Mouse (Mus musculus) ovary, postnatal 36 days (tissue): ENCODE measurements around the gene Ahdc1.

Experiments used
- DNase-seq: peaks from one replicate; pipeline ENCODE4 v3.0.0; 2022; ENCODE audit warnings: low spot score, mixed read lengths

Gene Ahdc1

DNA sequence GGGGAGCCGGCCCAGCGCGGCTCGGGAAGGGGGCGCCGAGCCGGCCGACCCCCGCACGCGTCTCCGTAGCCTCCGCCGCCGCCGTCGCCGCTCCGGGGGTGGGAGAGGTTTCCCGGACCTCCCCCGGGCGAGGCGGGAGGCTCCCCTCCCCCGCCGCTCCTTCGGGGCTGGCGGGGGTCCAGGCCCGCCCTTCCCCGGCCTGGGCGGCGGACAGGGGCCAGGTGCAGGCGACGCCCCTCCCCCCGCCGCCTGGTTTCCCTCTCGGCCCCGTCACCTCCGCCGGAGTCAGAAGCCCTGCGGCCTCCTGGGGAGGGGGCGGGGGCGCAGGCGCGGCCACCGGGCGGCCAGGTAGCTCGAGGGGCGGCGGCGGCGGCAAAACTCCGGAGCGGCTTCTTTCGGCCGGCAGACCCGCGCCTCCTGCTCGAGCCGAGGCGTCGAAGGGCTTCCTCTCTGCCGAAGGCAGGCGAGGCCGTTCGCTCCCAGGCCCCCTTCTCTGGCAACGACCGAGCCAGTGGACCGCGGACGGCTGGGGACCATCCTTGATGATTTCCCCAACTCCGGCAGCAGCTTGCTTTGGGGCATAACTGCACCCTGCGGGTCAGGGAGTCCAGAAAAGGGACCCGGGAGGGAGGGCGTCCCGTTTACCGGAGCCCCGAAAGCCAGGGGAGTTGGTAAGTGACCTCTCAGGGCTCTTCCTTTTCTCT, 28.2 kb downstream of the Ahdc1 start:
- peak; percentile 63 for DNase-seq

DNA sequence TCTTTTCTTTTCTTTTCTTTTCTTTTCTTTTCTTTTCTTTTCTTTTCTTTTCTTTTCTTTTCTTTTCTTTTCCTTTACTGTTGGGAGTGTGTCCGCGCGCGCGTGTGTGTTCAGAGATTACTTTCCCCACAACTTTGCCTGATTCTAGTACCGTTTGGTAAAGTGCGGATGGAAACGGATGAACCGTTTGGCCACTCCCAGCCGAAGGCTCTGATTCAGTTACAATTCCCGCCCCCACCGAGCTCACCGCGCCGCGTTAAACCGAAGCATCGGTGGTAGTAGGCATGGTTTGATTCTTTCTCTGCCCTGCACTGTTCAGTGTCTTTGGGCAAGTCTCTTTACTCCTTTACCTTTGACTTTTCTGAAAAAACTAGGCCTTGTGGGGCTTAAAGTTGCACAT, 28.8 kb downstream of the Ahdc1 start:
- no peak for DNase-seq

DNA sequence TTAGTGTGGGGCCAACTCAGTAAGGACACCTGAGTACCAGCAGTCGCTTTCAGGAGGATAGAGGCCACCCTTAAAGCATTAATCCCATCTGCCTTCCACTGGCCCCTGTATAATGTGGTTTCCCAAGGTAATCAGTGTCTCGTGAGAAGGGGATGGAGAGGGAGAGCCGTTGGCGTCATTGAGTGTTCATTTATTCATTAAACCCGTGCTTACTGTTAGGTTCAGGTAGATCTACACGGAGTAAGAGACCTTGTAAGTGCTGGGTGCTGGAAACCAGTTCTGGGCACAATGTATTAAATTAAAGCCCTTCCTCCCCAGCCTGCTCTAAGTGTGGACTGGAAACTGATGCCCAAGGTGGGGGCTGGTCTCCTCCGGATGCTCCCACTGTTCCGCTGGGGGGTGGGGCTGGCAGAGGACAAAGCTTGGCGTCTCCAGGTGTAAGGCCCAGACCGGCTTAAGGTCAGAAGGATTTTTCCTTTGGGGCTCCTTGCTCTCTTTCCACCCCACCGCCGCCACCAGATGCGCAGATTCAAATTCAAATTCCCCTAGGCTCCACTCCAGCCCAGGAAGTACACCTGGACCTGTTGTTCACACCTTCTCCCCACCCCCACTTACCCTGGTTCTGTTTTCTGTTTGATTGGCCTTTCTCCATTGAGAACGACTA, 29.3 kb downstream of the Ahdc1 start:
- peak; percentile 11 for DNase-seq

DNA sequence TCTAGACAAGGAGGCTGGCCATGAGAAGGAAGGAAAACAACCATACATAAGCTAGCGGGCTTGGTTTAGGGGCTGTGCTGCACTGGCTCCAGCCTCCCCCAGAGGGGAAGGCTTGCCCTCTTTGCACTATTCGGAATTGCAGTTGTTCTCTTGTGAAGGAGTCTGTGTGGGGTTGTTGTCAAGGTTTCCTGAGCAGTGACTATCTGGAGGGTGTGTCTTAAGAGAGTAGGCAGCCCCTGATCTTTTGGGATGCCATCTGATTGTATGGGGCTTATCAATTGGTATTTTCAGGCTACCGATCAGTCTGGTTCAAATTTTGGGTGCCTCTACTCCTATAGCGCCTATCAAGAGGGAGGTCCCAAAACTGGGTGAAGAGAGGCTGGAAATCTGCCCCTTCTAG, 31.2 kb downstream of the Ahdc1 start:
- no peak for DNase-seq

DNA sequence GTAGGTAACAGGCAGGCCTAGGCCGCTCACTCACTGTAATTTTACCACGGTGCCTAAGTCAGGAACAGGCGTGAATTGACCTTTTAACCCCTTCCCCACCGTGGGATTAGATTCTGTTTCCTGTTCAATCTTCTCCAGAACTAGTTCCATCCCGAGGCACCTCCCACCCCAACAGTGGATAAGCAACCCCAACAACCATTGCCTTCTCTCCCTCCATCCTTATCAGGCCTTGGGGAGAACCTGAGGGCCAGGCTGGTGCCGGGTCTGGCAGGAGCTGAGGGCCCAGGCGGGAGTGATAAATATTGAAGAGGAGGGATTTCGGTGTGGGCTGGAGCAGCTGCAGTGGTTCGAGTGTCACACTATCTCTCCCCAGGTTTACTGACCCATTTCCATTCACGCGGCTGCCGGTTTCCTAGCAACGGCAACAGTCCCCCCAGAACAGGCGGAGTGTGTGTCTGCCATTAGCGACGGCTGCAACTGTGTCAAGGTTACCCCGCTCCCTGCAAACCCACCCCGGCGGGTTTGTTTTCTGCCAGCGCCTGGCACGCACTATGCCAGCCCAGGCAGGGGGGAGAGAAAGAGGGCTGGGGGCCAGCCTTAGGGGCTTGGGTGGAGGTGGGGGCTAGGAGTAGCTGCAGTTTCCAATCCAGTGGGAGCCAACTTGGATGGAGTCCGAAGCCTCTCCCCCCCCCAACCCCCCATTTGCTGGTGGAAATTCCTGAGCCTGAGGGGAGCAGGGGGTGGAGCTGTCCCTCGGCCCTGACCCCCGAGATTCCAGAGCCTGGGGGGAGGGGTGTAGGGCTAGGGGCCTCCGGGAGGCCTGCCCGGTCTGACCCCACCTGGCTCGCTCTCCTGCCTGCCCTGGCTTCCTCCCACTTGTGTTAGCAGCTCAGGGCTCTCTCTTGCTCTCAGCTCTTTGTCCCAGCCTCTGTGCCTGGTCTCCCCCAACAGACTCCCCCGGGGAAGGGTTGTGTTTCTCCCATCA, 31.9 kb downstream of the Ahdc1 start:
- DNase-seq: peak; percentile 77

DNA sequence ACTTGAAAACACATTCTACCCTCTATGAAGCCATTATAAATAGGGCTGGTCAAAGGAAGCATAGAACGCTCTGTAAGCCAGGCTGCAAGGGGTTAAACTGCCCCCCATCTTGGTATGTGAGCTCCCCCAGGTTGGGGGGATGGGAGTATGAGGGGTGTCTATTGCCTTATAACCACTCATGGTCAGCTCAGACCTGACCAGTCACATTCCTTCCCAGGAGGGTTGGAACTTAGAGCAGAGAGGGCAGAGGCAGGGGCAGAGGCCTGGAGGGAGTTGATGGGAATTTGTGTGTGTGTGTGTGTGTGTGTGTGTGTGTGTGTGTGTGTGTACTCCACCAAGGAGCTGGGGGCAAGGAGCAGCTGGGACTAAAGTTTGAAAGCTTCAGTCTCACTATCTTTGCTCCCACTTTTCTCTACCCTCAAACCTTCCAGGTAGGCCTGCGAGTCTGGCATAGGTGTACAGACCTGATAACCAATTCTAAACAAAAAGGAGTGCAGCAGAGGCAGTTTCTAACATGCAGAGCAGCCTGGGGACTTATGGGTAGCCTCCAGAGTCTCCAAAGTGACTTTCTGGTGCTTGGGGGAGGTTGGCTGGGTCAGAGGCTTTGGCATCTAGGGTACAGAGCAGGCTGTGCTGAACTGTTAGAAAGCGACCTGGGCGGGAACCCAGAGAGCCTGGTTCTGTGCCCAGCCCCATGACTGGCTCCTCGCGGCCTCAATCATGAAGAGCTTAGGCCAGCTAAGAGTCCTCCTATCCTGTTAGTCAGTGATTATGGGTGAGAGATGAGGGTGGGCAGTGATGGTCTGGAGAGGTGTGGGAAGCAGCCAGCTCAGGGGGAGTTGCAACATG, 33.0 kb downstream of the Ahdc1 start:
- DNase-seq: no peak

DNA sequence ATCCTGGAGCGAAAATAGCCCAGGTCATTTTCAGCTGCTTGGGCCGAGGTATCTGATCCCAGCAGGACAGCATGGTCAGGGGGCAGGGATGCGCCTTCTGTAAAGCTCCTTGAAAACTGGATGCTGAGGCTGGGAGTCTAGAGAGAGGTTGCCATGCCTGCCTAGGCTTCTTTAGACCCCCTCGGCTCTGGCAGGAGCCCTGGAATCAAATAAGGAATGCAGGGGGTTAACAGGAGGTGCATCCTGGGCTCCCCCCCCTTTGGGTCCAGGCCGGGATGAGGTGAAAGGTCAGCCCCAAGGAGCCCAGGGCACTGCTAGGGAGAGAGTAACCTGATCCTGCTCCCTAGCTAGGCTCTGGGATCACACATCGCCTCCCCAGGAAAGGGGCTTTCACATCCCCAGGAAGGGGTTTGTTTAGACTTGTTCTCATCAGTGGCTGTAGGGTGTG, 33.6 kb downstream of the Ahdc1 start:
- DNase-seq: no peak

DNA sequence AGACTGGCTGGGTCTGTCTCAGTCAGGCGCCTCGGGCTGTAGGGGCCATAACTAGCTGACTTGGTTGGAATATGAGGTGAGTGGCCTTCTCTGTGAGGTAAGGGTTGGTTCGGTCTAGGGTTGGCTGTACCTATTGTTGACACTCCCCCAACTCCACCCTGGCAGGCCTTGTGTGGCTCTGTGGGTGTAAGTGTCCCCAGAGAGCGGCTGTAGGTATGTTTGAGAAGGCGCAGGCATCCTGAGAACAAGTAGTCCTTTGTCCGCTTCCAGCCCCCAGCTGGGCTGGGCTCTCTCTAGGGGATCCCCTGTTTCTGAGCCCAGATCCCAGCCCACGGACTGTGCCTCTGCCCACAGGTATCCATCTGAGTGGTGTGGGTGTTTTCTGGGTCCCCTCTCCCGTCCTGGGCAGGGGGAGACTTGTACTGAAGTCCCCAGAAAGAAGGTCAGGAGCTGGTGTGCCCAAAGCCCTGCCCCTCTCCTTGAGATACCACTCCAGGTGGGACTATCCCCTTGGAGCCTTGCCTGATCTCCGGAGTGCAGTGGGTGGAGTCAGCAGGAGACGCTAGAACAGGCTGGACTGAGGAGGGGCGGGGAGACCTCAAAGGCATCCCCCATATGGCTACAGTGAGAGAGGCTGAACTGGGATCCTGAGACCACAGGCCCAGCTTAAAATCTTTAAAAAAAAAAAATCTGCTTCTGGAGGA, 34.9 kb downstream of the Ahdc1 start:
- DNase-seq: no peak

DNA sequence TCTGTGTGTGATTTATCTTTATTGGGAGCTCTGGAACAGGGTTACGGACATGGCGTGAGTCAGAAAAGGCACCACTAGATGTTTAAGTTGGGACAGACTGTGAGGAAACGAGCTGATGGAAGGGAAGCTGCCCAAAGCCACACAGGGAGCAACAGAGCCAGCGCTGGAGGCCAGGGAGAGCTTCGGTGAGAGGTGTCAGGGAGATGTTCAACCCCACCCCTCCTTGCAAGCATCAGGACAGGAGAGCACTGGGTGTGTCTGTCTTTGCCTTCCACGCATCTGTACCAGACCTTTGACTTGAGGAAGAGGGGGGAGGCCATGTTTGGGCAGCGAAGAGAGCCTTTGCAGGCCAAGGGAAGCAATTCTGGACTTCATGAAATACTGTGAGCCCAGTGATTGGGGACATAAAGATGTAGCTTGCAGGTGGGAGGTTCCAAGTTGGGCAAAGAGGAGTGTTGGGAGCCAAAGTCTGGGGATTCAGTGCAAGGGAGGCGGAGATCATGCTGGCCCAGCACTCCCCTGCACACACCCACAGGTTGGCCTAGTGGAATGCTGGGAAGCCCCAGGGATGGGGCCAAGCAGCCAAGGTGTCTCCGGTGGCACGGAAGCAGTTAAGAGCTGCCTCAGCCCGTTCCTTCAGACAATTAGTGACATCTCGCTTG, 35.8 kb downstream of the Ahdc1 start:
- DNase-seq: no peak

DNA sequence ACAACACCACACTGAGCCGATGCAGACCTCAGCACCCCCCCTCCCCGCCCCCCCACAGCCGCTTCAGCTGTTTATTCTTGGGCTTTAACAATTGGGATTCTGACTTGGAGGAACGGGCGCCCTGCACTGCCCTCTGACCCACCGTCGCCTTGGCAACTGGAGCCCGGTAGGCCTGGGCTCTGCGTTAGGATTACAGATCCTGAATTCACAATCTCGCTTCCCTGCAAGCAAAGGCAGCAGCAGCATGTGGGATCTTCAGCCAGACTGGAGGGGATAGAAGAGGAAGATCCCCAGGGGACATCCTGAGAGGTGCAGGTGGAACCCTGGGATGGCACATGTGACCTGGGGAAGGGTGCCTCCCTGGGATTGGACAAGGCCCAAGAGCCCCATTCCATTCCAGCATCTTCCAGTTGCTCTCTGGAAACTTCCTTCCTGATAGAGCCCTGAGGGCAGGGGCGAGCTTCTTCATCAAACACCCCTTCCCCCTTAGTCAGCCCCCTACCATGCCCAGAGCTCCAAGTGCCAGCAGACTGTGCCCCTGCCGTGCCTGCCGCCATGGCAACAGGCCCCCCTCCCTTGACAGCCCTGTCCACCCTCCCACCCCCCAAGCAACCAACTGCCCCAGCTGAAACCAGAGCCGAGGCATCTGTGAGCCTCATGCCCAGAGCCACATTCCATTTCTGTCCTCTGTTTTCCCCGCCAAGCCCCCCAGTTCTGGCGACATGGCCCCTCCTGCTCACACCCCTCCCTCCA, 36.5 kb downstream of the Ahdc1 start:
- no peak for DNase-seq

DNA sequence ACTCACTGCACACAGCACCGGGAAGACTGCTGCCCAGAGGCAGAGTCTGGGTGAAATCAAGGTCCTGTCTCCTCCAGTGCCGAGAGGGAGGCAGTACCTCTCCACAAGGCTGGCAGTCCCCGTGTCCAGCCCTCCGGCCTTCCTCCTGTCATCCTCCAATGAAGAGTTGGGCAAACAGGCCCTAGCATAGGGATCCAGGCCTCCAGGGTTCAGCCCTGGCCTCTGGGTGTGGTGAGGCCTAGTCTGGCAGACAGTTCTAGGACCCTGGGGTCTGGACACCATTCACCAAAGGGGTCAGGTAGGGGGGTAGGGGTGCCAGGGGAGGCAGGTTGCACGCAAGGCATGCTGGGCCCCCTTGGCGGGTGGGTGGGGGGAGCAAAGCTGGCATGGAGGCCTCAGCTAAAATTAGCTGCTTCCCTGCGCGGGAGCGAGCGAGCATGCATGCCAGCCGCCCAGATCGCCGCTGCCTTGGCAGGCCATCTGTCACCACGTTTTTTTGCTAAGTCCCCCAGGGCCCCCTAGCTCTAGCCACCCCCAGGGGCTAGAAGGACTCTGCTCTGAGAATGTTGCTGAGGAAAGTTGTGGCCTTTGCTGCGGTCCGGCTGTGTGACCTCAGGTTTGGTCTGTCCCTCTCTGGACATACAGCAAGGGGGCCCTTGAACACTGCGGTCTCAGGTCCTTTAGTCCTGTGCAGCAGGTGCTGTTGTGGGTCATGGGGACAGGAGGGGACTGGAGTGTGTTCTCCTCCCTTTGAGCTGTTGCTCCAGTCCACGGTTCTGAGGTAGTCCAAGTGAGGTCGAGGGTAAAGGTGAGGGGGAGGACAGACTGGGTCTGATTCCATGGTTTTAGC, 38.2 kb downstream of the Ahdc1 start:
- DNase-seq: peak; percentile 11

DNA sequence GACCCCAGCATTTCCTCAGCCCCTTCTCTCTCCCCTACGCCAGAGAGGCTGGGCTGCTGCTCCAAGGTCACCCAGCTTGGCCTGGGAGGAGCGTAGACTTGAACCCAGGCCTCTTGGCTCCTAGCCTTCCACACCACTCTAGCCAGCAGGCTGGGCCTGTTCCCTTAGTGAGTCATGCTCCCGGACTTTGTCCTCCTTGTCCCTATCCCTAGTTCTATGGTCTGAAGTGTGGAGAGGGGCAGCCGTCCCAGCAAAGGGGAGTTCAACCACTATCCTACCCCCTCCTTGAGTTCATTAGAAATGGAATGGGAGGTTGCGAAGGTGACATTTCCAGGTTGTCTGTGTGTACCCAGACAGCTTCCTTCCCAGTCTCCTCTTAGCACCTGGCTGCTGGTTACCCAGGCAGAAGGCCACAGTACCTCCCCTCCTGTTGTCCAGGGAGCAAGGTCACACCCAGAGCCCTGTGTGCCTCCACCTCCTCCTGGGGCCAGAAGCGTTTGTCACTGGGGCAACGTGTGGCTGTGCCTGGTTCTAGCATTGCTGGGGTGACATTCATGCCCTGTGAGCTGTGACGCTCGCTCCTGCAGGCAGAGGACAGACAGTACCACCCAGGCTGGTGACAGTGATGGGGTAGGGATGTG, 39.3 kb downstream of the Ahdc1 start:
- DNase-seq: peak; percentile 24

DNA sequence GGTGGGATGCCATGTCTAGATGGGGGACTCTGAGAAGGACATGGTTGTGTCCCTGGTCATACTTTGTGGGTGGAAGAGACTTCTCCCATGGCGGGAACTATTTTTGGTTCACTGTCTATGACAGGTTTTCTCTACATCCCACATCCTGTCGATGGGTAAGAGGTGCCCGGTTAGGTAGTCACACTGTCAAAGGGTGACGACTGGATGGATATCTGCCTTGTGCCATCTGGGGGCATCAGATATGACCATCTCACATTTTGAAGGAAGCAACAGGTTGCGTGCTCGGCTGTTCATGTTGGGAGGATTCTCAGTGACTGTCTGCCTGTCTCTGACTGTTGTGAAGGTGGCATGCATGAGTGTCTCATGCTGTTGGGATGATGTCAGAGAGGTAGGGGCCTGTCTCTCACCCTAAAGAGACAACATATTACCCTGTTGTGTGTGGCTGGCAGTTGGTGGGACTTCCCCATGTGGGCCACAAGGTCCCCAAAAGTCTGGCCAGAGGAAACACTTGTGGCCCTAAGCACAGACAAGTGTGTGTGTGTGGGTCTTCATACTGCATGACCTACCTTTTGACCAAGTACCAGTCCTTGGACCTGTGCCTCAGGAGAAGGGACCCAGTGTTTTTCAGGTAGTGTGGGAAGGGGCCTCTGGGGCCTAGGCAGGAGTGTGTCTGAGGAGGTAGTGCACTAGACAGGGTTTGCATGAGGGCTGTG, 39.9 kb downstream of the Ahdc1 start:
- no peak for DNase-seq

DNA sequence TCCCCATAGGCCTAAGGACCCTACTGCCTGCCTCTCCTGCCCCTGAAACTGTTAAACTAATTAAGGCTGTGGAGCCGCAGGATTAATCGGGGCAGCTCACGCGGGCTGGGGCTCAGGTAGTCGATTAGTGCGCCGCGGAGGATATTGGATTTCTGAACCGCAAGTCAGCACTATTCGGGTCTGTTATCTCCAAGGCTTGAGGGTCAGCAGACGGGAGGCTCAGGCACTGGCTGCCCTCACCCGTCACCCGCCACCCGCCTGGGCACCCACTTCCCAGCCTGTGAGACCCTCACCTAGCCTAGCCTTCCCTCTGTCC, 40.4 kb downstream of the Ahdc1 start:
- no peak for DNase-seq

DNA sequence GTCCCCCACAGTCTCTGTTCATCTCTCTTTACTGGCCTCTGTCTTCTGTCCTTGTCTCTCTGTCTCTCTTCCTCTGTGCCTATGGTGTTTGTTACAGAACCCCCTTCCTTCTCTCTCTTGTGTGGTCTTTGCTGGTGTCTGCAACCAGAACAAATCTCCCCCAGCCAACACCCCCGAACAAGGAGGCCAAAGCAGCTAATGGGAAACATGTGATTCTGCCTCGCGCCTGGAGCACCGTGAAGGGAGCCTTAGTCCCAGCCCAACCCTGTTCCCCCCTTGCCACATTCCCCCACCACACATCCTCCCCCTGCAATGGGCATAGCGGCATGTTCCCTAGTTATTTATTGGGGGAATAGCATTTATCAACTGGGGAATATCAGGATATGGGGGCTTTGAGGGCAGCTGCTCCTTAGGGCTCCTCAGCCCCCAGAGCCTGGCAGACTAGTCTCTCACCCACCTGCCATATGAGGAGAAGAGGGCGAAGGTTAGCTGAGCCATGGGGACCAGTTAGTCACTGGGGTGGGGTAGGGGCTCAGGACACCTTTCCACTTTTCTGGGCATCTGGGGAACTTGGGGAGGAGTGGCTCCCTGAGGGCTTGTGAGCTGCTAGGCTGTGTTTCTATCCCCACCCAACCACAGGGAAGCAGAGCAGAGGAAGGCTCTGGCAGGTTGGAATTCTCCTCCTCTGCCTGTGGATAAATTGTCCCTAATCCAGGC, 41.1 kb downstream of the Ahdc1 start:
- DNase-seq: no peak

DNA sequence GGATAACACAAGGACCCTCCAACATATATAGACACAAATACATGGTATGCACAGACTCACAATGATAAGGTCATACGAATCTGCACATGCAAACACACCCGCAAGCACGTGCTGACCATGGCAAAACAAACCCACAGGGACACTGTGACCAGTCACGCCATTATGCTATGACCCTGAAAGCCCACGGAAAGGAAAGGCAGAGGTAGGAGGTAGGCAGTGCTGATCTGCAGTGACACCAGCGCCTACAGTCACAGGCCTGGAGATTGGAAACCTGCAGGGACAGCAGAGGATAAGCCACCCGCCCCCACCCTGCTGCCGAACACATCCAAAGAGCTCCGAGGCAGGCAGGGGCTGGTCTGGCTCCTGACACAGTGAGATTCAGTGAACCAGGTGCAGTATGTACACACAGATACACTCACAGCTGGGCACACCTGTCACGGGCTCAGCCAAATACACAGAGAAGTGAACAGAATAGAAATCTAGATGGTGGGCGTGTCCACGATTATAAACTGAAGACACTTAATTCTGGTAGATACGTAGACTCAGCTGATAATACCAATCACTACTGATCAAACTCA, 42.0 kb downstream of the Ahdc1 start:
- DNase-seq: no peak

DNA sequence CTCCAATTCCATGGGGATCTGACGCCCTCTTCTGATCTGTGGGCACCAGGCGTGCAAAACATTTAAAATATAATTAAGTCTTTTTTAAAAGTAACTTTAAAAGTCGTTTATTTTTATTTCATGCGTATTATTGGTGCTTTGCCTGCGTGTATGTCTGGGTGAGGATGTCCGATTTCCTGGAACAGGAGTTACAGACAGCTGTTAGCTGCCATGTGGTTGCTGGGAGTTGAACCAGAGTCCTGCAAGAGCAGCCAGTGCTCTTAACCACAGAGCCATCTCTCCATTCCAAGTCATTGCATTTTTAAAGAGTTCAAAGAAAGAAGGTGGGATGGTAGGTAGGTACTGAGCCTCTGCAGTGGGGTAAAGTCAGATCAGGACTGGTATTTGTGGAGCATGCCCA, 43.5 kb downstream of the Ahdc1 start:
- DNase-seq: no peak
